Mouse (Mus musculus): ENCODE measurements around the gene Hfe.
"Not testable (repeated sequence)": the region's sequence is repeated elsewhere in the genome, so short reads cannot be mapped to it uniquely, and the experiment has no call there.

Gene Hfe

GRCm38 (mm10) chr13:23710374-23711089 lies at the start of gene Hfe:
Gene Hfe, minus strand, starts transcription at chr13:23710854.
- no peak for DNase-seq (ENCODE audit: low spot score in 2 of 2)

- no peak for DNase-seq (ENCODE audit: low spot score in 2 of 2)
These were observed 49.2 kb upstream of the Hfe start for GRCm38 (mm10) chr13:23759916-23760239.

- DNase-seq (ENCODE audit: low spot score in 2 of 2): no peak
These were observed 48.7 kb upstream of the Hfe start for GRCm38 (mm10) chr13:23759251-23759771.

- DNase-seq (ENCODE audit: low spot score in 2 of 2): no peak
These were observed 47.3 kb upstream of the Hfe start for GRCm38 (mm10) chr13:23757921-23758320.

DNA sequence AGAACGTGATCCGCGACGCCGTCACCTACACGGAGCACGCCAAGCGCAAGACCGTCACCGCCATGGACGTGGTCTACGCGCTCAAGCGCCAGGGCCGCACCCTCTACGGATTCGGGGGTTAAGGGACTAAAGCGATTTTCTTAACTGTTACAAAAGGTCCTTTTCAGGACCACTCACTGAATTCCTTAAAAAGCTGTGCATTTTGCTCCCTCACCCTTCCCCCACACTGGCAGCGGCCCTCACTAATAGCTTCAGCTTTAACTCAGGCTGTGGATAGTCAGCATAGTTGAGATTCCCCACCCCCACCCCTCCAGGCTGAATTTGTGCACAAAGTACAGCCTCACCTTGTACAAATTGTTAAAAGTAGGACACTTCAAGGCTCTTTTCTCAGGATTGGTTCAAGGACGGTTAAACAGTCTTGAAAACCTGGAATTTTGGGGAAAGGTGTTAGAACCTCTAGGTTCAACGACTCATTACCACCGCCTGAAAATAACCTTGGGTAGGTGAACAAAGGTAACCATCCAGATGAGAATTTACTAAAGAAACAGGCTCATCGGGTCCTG lies 46.6 kb upstream of the Hfe start:
- no peak for DNase-seq (ENCODE audit: low spot score in 2 of 2)

DNA sequence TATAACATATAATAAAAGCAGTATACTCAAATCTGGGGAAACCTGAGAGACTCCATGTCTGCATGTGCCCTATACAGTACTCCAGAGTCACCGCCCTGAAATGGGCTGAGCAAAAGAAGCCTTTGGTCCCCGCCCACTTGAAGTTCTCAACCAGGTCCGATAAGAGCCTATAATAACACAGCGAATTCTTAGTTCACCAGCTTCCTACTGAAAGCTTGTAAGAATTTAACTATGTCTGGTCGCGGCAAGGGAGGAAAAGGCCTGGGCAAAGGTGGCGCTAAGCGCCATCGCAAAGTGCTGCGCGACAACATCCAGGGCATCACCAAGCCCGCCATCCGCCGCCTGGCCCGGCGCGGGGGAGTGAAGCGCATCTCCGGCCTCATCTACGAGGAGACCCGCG lies 46.1 kb upstream of the Hfe start, which contains the start of gene Hist1h4b:
Gene Hist1h4b, plus strand, starts transcription at position 224 of the 400 bp plus-strand sequence.
- peak; percentile 89 to 91 for DNase-seq (ENCODE audit: low spot score in 2 of 2)

GRCm38 (mm10) chr13:23755000-23755399 lies 44.3 kb upstream of the Hfe start:
- no peak for DNase-seq (ENCODE audit: low spot score in 2 of 2)

DNA sequence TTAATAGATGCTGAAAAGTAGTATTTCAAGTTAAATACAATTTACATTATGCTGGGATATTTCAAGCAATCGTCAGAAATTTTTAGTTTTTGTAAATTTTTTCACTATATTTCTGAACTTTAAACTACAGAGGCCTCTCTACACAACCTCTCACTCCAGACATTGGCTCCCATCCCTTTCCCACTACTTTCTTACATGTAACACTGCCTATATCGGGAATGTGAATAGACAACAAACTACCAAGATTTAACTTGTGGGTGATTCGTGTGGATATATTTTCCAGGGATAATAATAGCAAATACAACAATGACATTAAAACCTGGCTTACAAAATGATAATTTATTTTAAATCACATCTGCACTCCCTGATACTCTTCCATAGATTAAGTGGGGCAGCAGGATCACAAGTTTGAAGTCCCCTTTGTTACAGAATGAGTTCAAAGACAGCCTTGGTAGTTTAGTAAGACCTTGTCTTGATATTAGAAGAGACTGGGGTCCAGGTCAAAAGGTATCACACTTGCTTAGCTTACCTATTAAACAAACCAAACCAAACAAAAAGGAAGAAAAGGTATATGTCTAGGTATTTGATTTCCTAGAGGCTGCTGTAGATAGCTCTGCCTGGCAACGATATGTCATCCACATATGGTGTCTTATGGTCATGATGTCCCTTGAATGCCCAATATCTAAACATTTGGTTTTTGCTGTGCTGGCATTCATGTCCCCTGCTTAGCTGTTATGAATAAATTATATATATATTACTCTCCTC lies 42.8 kb upstream of the Hfe start:
- no peak for DNase-seq (ENCODE audit: low spot score in 2 of 2)

DNA sequence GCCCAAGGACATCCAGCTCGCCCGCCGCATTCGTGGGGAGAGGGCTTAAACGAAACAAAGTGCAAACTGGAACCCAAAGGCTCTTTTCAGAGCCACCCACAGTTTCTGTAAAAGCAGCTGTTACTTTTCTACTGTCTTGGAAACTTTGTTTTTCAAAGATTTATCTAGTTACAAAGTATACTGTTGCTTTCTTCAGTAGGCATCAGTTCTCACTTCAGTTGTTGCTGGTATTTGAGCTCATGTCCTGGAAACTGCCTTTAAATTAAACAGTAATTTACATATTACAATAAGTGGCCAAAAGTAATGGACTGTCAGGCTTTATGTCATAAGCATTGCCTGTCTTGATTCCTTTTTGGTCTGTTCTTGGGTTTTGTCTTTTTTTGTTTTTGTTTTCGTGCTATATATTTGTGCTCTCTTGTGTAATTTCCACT lies 42.1 kb upstream of the Hfe start:
- no peak for DNase-seq (ENCODE audit: low spot score in 2 of 2)

GRCm38 (mm10) chr13:23752067-23752741 lies 41.5 kb upstream of the Hfe start, which contains the start of gene Hist1h3b:
Gene Hist1h3b, plus strand, starts transcription at chr13:23752267.
- peak; percentile 92 to 94 for DNase-seq (ENCODE audit: low spot score in 2 of 2)

DNA sequence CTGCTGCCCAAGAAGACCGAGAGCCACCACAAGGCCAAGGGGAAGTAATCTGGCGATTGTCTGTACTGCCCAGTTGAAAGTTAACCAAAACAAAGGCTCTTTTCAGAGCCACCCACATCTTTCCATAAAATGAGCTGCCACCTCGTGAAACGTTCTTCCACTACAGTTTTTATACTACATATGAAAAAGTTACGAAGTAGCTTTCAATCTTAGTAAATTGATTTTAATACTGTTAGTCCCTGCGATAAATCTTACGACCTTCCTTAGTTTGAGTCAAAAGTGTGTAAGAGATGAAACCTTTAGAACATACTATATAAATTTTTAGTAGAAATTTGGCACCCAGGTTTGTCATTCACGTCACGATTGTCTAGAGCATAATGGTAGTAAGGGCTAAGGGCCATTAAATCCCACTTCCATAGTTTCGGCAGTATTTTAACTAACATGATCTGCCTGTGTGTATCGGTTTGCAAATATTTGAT lies 40.9 kb upstream of the Hfe start:
- DNase-seq (ENCODE audit: low spot score in 2 of 2): no peak

- DNase-seq (ENCODE audit: low spot score in 2 of 2): not testable (repeated sequence)
These were observed 40.3 kb upstream of the Hfe start, which contains the start of gene Hist1h2ab for GRCm38 (mm10) chr13:23750839-23751477. Gene Hist1h2ab, plus strand, starts transcription at chr13:23751126.

GRCm38 (mm10) chr13:23749563-23750121 lies 39.0 kb upstream of the Hfe start:
- DNase-seq (ENCODE audit: low spot score in 2 of 2): no peak

DNA sequence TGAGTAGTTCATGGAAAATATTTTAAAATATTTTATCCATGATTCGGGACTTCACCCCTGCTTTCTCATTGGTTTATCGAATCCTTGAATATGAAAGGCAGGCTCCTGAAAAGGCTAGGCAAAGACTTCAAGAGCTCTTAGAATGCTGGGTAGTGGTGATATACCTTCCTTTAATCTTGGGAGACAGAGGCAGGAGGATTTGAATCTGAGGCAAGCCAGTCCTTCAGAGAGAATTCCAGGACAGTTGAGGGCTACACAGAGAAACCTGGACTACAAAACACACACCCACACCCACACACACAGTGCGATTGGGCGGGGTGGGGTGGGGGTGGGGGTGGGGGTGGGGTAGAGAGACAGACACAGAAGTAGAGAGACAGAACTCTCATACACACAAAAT lies 37.2 kb upstream of the Hfe start:
- DNase-seq (ENCODE audit: low spot score in 2 of 2): no peak

- no peak for DNase-seq (ENCODE audit: low spot score in 2 of 2)
These were observed 36.6 kb upstream of the Hfe start for GRCm38 (mm10) chr13:23747081-23747891.

GRCm38 (mm10) chr13:23746201-23747080 lies 35.8 kb upstream of the Hfe start, which contains the start of gene Hist1h2bb:
Gene Hist1h2bb, plus strand, starts transcription at chr13:23746734.
- DNase-seq (ENCODE audit: low spot score in 2 of 2): peak; percentile 53 to 76

- DNase-seq (ENCODE audit: low spot score in 2 of 2): peak; percentile 60 to 79
These were observed 34.9 kb upstream of the Hfe start, which contains the start of gene Hist1h3c for GRCm38 (mm10) chr13:23745381-23746161. Gene Hist1h3c, minus strand, starts transcription at chr13:23745602.

All from right cerebral cortex, postnatal 36 days (tissue).